Mouse (Mus musculus): ENCODE measurements around the gene Gm28897.
"Not testable (repeated sequence)": the region's sequence is repeated elsewhere in the genome, so short reads cannot be mapped to it uniquely, and the experiment has no call there.

The Gm28897 gene

GRCm38 (mm10) chrY:80926695-80927094 is at the start of gene Gm28897:
TSS of gene Gm28897 (plus strand) at chrY:80926995.
- DNase-seq (ENCODE audit: low spot score in 2 of 2) = not testable (repeated sequence)

Measured in urinary bladder, postnatal 4 days (tissue).